Mouse (Mus musculus): Measurements from ENCODE around the gene Bicral. TPM values are rescaled to one million over a fixed set of nuclear protein-coding genes. Genes with fewer than 3 reads are reported as not detected.

Bicral gene
- polyA plus RNA-seq, 2 experiments = 5.4 to 17.7 TPM

DNA sequence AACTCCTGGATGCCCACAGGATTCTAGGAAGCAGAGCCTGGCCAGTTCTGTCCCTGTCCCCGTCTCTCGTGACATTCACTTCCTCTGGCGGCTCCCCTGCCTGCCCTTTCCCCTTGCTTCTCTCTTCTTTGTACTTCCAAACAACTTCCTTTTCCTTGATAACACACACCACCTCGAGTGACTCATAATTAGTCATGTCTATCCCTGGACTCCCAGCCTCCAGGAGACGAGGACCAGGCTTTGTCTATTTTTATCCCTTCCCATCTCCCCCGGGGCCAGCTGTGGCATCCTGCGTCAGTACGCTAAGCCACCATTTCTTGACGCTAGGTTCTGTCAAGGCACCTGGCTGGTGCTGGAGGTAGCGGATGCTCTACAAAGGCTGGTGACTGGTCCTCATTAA, 15.9 kb upstream of the Bicral start:
- Histone ChIP-seq H3K4me1 (ENCODE audit: control insufficient read depth, insufficient read depth, low read length) (no peaks in the 10 kb centered on the region), H3K27me3 (ENCODE audit: control insufficient read depth, insufficient read depth, low read length) (no peaks in the 10 kb centered on the region), H3K36me3 (ENCODE audit: control insufficient read depth, insufficient read depth, low read length) (no peaks in the 10 kb centered on the region), H3K4me3 (replicated peaks; ENCODE audit: low read length) (no peak overlapping the region), H3K9ac (ENCODE audit: low read depth, low read length, severe bottlenecking) (no peak overlapping the region), H3K4me2 (replicated peaks; ENCODE audit: low read depth, low read length, severe bottlenecking) (no peak overlapping the region), H3K27ac (replicated peaks; ENCODE audit: low read depth, low read length) (no peak overlapping the region), H3K9me3 (ENCODE audit: control insufficient read depth, low read length) (no peaks in the 10 kb centered on the region)
- 43% methylated on average over 10 of the region's 10 CpGs for WGBS
- no peak for TF ChIP-seq POLR2A (IDR thresholded peaks at IDR 0.05; ENCODE audit: borderline replicate concordance, extremely low read depth, insufficient read depth, insufficient read length)
- DNase-seq (ENCODE audit: low spot score) = no peak
- ATAC-seq (ENCODE audit: low FRiP score, low read depth) = no peak

DNA sequence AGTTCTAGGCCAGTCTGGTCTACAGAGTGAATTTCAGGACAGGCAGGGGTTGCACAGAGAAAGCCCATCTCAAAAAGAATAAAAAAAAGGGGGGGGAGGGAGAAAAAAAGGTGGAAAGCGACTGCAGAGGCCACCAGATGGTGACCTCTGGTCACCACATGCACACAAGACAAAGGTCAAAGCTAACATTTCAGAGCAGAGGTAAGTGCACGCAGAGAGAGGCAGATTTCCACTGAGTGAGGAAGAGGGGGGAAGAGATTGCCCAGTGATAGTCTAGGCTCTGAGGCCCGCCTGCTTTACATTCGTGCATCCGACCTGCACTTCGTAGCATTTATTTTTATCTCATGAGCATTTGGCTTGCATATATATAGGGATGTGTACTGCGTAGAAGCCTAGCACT, 14.5 kb upstream of the Bicral start:
- no peak overlapping the region for H3K4me3 ChIP-seq (replicated peaks; ENCODE audit: low read length)
- H3K27me3 ChIP-seq (ENCODE audit: control insufficient read depth, insufficient read depth, low read length) = no peaks in the 10 kb centered on the region
- H3K4me2 ChIP-seq (replicated peaks; ENCODE audit: low read depth, low read length, severe bottlenecking) = no peak overlapping the region
- no peaks in the 10 kb centered on the region for H3K4me1 ChIP-seq (ENCODE audit: control insufficient read depth, insufficient read depth, low read length)
- 73% methylated on average over 7 of the region's 7 CpGs for WGBS
- DNase-seq (ENCODE audit: low spot score) = no peak
- no peaks in the 10 kb centered on the region for H3K36me3 ChIP-seq (ENCODE audit: control insufficient read depth, insufficient read depth, low read length)
- H3K9ac ChIP-seq (ENCODE audit: low read depth, low read length, severe bottlenecking) = no peak overlapping the region
- no peaks in the 10 kb centered on the region for H3K9me3 ChIP-seq (ENCODE audit: control insufficient read depth, low read length)
- TF ChIP-seq POLR2A (IDR thresholded peaks at IDR 0.05; ENCODE audit: borderline replicate concordance, extremely low read depth, insufficient read depth, insufficient read length) = no peak
- no peak for ATAC-seq (ENCODE audit: low FRiP score, low read depth)
- H3K27ac ChIP-seq (replicated peaks; ENCODE audit: low read depth, low read length) = no peak overlapping the region

DNA sequence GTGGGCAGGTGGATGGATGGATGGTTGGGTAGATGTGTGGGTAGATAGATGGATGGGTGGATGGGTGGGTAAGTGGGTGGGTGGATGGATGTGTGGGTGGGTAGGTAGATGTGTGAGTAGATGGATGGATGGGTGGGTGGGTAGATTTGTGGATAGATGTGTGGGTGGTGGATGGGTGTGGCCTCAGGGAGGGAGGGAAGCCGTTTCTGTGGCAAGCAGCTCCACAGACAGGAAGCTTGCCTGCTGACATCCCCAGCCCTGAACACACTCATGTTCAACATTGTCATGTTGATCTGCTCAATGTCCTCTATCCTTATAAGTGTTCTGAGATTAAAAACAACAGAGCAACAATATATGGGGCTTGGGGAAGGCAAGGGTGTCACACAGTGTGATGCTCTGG, 12.6 kb upstream of the Bicral start:
- Histone ChIP-seq H3K27me3 (ENCODE audit: control insufficient read depth, insufficient read depth, low read length) (no peaks in the 10 kb centered on the region), H3K4me1 (ENCODE audit: control insufficient read depth, insufficient read depth, low read length) (no peaks in the 10 kb centered on the region), H3K9me3 (ENCODE audit: control insufficient read depth, low read length) (no peaks in the 10 kb centered on the region), H3K4me2 (replicated peaks; ENCODE audit: low read depth, low read length, severe bottlenecking) (no peak overlapping the region), H3K4me3 (replicated peaks; ENCODE audit: low read length) (no peak overlapping the region), H3K9ac (ENCODE audit: low read depth, low read length, severe bottlenecking) (no peak overlapping the region), H3K27ac (replicated peaks; ENCODE audit: low read depth, low read length) (no peak overlapping the region), H3K36me3 (ENCODE audit: control insufficient read depth, insufficient read depth, low read length) (no peaks in the 10 kb centered on the region)
- DNase-seq (ENCODE audit: low spot score) (no peak), ATAC-seq (ENCODE audit: low FRiP score, low read depth) (no peak)
- WGBS = 67% methylated on average over 1 of the region's 1 CpGs
- TF ChIP-seq POLR2A (IDR thresholded peaks at IDR 0.05; ENCODE audit: borderline replicate concordance, extremely low read depth, insufficient read depth, insufficient read length) = no peak

DNA sequence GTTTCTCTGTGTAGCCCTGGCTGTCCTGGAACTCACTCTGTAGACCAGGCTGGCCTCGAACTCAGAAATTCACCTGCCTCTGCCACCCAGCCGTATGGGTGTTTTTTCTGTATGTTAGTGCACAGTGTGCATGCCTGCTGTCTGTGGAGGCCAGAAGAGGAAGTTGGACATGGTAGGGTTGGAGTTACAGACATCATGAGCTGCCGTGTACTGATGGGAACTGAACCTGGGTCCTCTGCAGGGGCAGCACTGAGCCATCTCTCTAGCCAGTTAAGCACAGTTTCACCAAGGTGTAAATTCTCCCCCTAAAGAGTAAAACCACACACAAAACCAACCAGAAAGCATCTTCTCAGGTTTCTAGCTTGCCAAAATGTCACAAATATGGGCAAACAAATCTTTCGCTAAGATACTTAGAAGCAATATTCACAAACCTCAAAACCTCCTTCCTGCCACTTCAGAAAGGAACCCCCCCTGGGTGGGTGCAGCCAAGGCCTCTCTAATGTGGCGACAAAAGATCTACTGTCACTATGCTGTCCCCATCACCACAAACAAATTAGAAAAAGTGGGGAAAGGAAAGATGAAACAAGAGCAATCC, 12.0 kb upstream of the Bicral start:
- H3K4me3 ChIP-seq (replicated peaks; ENCODE audit: low read length) = no peak overlapping the region
- DNase-seq (ENCODE audit: low spot score) = no peak
- H3K9me3 ChIP-seq (ENCODE audit: control insufficient read depth, low read length) = no peaks in the 10 kb centered on the region
- no peaks in the 10 kb centered on the region for H3K36me3 ChIP-seq (ENCODE audit: control insufficient read depth, insufficient read depth, low read length)
- no peak overlapping the region for H3K4me2 ChIP-seq (replicated peaks; ENCODE audit: low read depth, low read length, severe bottlenecking)
- no peak for ATAC-seq (ENCODE audit: low FRiP score, low read depth)
- no peak for TF ChIP-seq POLR2A (IDR thresholded peaks at IDR 0.05; ENCODE audit: borderline replicate concordance, extremely low read depth, insufficient read depth, insufficient read length)
- no peaks in the 10 kb centered on the region for H3K27me3 ChIP-seq (ENCODE audit: control insufficient read depth, insufficient read depth, low read length)
- no peaks in the 10 kb centered on the region for H3K4me1 ChIP-seq (ENCODE audit: control insufficient read depth, insufficient read depth, low read length)
- H3K27ac ChIP-seq (replicated peaks; ENCODE audit: low read depth, low read length) = no peak overlapping the region
- H3K9ac ChIP-seq (ENCODE audit: low read depth, low read length, severe bottlenecking) = no peak overlapping the region
- 87% methylated on average over 5 of the region's 5 CpGs for WGBS

GRCm38 (mm10) chr17:46866836-46867235, 8.6 kb upstream of the Bicral start:
- H3K27ac ChIP-seq (replicated peaks; ENCODE audit: low read depth, low read length) = no peak overlapping the region
- H3K4me3 ChIP-seq (replicated peaks; ENCODE audit: low read length) = no peak overlapping the region
- DNase-seq (ENCODE audit: low spot score) (no peak), ATAC-seq (ENCODE audit: low FRiP score, low read depth) (no peak)
- no peaks in the 10 kb centered on the region for H3K4me1 ChIP-seq (ENCODE audit: control insufficient read depth, insufficient read depth, low read length)
- WGBS = 93% methylated on average over 12 of the region's 12 CpGs
- H3K4me2 ChIP-seq (replicated peaks; ENCODE audit: low read depth, low read length, severe bottlenecking) = no peak overlapping the region
- no peak overlapping the region for H3K9ac ChIP-seq (ENCODE audit: low read depth, low read length, severe bottlenecking)
- H3K36me3 ChIP-seq (ENCODE audit: control insufficient read depth, insufficient read depth, low read length) = no peaks in the 10 kb centered on the region
- no peaks in the 10 kb centered on the region for H3K27me3 ChIP-seq (ENCODE audit: control insufficient read depth, insufficient read depth, low read length)
- H3K9me3 ChIP-seq (ENCODE audit: control insufficient read depth, low read length) = no peaks in the 10 kb centered on the region
- TF ChIP-seq POLR2A (IDR thresholded peaks at IDR 0.05; ENCODE audit: borderline replicate concordance, extremely low read depth, insufficient read depth, insufficient read length) = no peak
